Mouse (Mus musculus): Measurements from ENCODE around the gene Srsf7.
"Not testable (repeated sequence)": the region's sequence is repeated elsewhere in the genome, so short reads cannot be mapped to it uniquely, and the experiment has no call there.

The Srsf7 gene

DNA sequence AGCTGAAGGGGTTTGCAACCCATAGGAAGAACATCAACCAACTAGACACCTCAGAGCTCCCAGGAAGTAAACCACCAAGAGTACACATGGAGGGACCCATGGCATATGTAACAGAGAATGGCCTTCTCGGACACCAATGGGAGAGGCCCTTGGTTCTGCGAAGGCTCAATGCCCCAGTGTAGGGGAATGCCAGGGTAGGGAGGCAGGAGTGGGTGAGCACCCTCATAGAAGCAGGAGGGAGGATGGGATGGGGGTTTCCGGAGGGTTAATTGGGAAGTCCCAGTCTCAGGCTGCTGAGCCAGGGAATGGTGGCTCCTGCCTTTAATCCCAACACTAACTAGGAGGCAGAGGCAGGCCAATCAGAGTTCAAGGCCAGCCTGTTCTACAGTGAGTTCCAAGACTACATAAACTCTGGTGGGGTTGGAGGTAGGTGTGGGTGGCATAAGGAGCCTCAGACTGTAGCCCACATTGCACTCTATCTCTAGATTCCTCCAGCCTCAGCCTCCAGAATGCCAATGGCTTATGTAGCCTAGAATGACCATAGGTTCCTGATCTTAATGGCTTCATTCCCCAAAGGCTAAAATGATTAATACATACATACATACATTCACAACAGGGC, 7.8 kb downstream of the Srsf7 start:
- no peak for DNase-seq (ENCODE audit: low spot score)

DNA sequence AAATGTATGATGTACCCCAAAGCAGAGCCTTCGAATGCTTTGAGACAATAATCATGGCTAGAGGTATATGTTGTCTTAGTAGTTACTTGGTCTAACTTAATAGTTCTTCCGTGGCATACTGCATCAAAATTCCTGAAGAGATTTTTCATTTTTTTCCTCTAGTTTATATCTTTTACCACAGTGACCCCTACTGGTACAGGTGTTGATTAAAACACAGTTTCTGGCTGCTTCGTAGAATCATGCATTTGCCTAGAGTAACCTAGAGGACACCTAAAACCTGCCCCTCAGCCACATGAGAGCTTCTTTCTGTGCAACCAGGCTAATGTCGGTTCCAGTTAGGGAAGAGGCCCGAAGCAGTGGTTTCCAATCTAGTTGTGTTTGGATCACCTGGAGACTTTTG, 14.0 kb downstream of the Srsf7 start:
- peak; percentile 41 for DNase-seq (ENCODE audit: low spot score)

- no peak for DNase-seq (ENCODE audit: low spot score)
Observed at GRCm38 (mm10) chr17:80183615-80184014, 23.5 kb downstream of the Srsf7 start.

DNA sequence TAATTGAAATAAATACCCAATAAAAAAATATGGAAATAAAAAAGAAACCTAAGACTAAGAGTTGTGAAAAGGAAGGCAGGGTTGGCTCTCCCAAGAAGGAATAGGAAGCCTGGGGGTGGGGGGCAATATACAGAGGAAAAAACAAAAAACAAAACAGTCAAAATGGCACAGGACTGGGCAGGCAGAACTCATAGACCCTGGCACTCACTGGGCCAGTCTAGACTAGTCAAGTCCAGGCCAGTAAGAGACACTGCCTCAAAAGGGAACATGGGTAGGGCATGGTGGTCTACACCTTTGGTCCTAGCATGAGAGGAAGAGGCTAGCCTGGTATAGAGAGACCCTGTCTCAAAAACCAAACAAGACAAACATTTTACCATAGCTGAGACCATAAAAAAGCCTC, 26.6 kb downstream of the Srsf7 start:
- no peak for DNase-seq (ENCODE audit: low spot score)

- DNase-seq (ENCODE audit: low spot score) = peak; percentile 83
Observed at GRCm38 (mm10) chr17:80179959-80180358, 27.1 kb downstream of the Srsf7 start.

GRCm38 (mm10) chr17:80178846-80179245, 28.3 kb downstream of the Srsf7 start:
- DNase-seq (ENCODE audit: low spot score) = not testable (repeated sequence)

DNA sequence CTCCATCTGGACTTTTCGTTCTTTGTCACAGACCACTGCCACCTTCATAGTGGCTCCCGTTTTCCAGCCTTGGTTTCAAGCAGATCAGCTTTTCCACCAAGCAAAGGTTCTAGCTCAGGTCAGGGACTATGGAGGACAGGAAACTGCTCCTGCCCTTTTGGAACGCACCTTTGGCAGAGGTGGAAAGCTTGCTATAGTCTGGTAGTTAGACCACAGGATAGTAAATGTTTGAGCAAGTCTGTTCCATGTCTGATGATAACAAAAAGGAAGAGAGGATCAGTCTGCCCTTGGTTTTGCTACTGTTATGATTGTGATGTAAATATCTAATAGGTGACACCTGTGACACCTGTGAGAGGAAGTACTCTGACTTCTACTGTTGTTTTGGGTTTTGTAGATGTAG, 31.1 kb downstream of the Srsf7 start:
- DNase-seq (ENCODE audit: low spot score) = no peak

GRCm38 (mm10) chr17:80175386-80175739, 31.7 kb downstream of the Srsf7 start:
- DNase-seq (ENCODE audit: low spot score) = no peak

- DNase-seq (ENCODE audit: low spot score) = no peak
Observed at GRCm38 (mm10) chr17:80174699-80175385, 32.3 kb downstream of the Srsf7 start.

GRCm38 (mm10) chr17:80174146-80174545, 33.0 kb downstream of the Srsf7 start:
- DNase-seq (ENCODE audit: low spot score) = no peak

GRCm38 (mm10) chr17:80173708-80174107, 33.4 kb downstream of the Srsf7 start:
- no peak for DNase-seq (ENCODE audit: low spot score)

GRCm38 (mm10) chr17:80172761-80173160, 34.3 kb downstream of the Srsf7 start:
- DNase-seq (ENCODE audit: low spot score) = no peak

DNA sequence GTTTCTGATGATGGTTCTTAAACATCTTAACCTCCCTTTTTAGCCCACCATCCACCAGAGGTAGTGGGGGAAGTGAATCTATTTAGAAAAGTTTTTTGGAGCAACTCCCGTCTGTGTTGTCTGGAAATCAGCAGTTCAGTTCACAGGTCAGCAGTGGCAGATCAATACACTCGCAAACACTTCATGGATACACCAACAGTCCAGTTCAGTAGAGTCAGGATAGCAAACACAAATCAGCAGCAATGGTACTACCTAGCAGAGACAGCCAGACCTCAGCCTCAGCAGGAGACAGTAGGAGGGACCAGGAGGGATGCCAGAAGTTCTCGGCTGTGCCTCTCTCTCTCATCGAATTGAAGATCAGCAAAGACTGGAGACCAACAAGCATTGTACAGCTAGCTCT, 35.2 kb downstream of the Srsf7 start:
- no peak for DNase-seq (ENCODE audit: low spot score)

- DNase-seq (ENCODE audit: low spot score) = no peak
Observed at GRCm38 (mm10) chr17:80170951-80171350, 36.2 kb downstream of the Srsf7 start.

DNA sequence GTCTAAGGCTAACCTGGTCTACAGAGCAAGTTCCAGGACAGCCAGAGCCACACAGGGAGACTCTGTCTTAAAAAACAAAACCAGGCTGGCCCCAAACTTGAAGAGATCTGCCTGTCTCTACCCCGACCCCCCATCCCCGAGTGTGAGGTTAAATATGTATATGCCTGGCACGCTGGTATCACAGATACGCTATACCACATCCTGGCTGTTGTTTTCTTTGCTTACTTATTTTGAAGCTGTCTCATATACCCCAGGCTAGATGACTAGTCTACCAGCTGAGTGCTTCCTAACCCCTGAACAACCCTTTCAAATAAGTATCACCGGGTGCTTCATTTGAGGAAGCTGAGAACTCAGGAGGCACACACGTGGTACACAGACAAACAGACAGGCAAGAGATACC, 37.3 kb downstream of the Srsf7 start:
- DNase-seq (ENCODE audit: low spot score) = no peak

DNA sequence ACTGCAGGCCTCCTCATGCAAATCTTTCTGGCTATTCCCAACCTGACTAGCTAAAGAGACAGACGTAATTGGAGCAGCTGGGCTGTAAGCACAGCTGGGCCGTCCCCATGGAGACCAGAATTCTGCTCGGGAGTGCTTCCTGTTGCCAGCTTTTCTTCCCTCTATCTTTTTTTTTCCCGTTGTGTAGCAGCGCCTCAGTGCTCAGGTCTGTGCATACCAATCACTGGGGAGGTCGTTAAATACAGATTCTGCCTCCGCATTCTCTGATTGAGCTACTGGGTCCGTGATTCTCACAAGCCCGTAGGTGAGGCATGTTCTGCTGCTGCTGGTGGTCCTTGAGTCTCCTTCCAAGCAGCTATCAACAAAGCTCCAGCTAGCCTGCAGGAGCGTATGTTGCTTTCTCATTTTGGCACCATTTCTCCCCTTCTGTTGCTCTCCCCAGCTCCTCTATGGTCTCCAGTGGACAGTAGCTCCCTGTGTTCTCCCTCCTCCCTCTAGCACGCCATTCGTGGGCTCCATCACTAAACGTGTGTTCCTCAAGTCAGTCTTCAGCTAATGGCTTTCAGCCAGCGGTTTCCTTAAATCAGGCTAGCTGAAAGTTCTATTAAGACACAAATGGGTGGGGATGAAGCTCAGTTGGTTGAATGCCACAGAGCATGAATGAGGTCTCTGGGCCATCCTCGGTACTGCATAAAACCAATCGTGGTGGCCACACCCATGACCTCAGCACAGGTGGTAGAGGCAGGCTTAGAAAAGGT, 38.5 kb downstream of the Srsf7 start:
- peak; percentile 63 for DNase-seq (ENCODE audit: low spot score)

- DNase-seq (ENCODE audit: low spot score) = peak; percentile 31
Observed at GRCm38 (mm10) chr17:80167851-80168251, 39.3 kb downstream of the Srsf7 start.

- no peak for DNase-seq (ENCODE audit: low spot score)
Observed at GRCm38 (mm10) chr17:80167436-80167835, 39.7 kb downstream of the Srsf7 start.

- DNase-seq (ENCODE audit: low spot score) = no peak
Observed at GRCm38 (mm10) chr17:80166346-80166745, 40.8 kb downstream of the Srsf7 start.

DNA sequence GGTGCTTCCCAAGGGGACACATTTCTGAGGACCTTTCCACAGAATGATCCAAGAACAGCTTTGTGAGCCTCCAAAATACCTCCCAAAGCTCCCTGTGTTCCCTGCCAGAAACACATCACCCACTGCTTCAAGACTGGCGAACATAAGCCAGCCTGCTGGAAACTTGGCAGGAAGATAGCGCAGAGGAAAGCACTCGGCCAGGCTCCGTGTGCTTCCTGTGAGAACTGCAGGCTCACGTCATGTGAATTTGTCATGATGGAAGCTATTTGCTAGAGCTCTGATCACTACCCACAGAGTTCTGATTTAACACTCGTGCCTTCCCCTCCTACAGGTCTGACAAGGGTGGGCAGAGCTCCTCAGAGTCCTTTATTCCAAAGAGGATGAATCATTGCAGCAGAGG, 41.4 kb downstream of the Srsf7 start:
- DNase-seq (ENCODE audit: low spot score) = no peak

DNA sequence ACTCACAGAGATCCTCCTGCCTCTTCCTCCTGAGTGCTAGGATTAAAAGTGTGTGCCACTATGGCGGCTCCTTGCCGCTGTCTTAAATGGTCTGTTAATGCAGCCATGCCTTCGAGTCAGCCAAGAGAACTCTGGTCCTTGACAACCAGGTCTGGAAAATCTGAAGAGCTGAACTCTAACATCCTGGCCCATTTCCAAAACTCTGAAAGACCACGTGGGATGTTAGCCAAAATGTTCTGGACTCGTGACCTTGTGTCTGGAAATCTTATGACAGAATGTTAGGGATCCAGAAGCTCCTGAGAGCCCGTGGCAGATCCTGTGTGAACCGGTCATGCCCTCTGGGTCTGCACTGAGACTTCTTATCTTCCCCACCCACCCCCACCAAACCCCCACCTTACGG, 43.1 kb downstream of the Srsf7 start:
- DNase-seq (ENCODE audit: low spot score) = no peak

GRCm38 (mm10) chr17:80160454-80160853, 46.7 kb downstream of the Srsf7 start:
- no peak for DNase-seq (ENCODE audit: low spot score)

- no peak for DNase-seq (ENCODE audit: low spot score)
Observed at GRCm38 (mm10) chr17:80157489-80157888, 49.6 kb downstream of the Srsf7 start.
